Mouse (Mus musculus) right cerebral cortex, adult 18-20 months (tissue): ENCODE data around the gene Paqr5.

ENCODE experiments used
- DNase-seq: peaks from one replicate; pipeline ENCODE4 v3.0.0; 2022; ENCODE audit warnings: mixed read lengths

Gene Paqr5

DNA sequence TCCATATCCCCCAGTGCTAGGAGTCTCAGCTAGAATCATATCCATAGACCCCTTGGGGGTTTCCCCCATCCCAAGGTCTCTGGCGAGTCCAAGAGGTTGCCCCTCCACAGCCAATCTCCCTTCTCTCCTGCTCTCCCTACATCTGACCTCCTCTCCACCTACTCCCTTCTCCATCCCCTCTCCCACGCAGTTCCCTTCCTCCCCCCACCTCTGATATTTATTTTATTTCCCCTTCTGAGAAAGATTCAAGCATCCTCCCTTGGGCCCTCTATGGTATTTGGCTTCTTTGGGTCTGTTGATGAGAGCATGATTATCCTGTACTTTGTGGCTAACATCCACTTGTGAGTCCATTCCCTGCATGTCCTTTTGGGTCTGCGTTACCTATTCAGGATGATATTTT lies 118.3 kb downstream of the Paqr5 start:
- no peak for DNase-seq

GRCm38 (mm10) chr9:61907621-61908295 lies 118.9 kb downstream of the Paqr5 start:
- DNase-seq = no peak

DNA sequence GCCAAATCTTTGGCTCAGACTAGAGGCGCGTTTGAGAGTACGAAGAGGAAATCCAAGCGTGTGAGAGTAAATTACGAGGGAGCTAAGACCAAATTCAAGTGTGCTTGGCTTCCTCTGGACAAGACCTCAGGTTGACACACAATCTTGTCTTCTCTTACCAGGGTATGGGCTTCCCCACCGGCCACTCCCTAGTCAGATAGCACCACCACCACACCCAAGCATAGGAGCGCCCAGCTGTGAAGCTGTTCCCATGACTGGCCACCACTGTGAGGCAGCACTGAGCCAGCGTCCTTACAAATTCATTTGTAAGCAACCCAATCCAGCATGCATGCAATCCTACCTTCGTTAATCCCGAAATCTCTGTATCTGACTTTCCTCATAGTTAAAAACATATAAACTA lies 119.7 kb downstream of the Paqr5 start:
- no peak for DNase-seq

GRCm38 (mm10) chr9:61905576-61905975 lies 121.1 kb downstream of the Paqr5 start:
- no peak for DNase-seq

DNA sequence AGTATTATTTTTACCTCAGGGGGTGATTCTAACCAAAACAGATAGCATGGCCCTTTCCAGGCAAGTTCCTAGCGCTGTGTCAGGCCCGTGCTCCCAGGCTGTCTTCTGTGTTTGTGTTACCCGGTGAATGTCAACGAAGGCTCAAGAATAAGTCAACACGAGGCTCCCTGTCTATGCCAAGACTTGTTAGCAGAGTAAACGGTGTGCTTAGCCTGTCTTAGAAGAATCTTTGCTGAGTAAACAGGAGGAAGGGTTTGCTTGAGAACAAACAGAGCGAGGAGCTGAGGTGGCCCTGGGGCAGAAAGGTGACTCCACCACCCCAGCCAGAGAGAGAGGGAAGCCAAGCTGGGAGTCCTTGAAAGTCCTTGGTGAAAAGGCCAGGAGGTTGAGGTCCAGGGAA lies 122.5 kb downstream of the Paqr5 start:
- no peak for DNase-seq
